Mouse (Mus musculus): ENCODE measurements around the gene Svs1. TPM values are rescaled to one million over a fixed set of nuclear protein-coding genes. Genes with fewer than 3 reads are reported as not detected.

The Svs1 gene
- not detected for total RNA-seq (2023)

DNA sequence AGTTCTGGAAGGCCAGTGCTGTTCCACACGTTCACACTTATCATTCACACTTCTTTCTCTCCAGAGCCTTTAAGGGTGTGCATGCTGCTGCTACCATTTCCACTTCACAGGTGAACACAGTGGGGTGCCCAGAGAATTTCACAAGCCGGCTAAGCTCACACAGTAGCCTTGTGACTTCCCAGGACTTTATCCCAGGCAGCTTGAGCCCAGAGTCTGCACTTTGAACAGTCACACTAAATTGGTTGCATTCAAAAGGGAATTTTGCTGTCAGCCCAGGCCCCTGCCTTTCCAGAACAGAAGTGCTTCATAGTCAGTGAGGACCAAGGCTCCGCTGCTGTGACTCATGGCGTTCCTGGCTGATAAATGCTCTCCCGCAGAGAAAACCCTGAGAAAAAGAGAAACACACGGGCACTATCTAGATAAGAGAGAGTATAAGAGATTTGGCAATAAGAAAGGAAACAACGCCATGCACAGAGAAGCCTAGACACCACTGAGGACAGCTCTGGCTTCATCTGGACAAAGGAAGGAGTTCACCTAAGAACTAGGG, at the start of gene Svs1:
Gene Svs1, plus strand, starts transcription at position 418 of the 547 bp plus-strand sequence.

DNA sequence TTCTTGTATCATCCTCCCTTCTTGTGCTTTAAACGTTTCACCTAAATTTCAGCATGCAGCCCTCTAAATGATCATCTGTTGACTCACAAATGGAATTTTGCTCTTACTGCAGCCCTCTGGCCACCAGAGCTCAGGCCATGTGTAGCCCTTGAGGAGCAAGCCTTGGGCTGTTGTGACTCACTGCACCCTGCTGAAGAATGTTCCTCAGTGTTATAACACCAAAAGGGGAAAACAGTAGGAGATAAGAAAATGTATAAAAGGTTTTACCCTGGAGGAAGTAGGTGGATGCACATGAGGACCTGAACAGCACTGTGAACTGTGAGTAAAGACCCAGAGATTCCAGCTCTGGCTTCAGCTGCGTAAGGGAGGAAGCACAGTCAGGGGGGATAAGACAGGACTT, 12.0 kb upstream of the Svs1 start, which contains the start of gene Doxl2:
Gene Doxl2, plus strand, starts transcription at position 301 of the 400 bp plus-strand sequence.

GRCm38 (mm10) chr6:49036275-49037267, 49.9 kb downstream of the Svs1 start, which contains the start of gene Gpnmb:
Gene Gpnmb (plus strand): TSS chr6:49036546.

Other genes with a start within 250 kb of the Svs1 start
- 100 to 1,000 TPM; 170 to 239 TPM for gene Gimap1, start 247.8 kb upstream of the Svs1 start, total RNA-seq (2023)
- gene Gimap5, start 240.7 kb upstream of the Svs1 start, total RNA-seq (2023): 100 to 1,000 TPM; 121 to 177 TPM
- gene Gimap3, start 216.0 kb upstream of the Svs1 start, total RNA-seq (2023): 100 to 1,000 TPM; 216 to 241 TPM
- 1 to 10 TPM in 1 of 2 experiments, under 1 TPM in 1; 0.71 to 1.7 TPM for gene Tmem176a, start 145.9 kb upstream of the Svs1 start, total RNA-seq (2023)
- 1 to 10 TPM; 1.0 to 2.4 TPM for gene Tmem176b, start 145.4 kb upstream of the Svs1 start, total RNA-seq (2023)
- gene Aoc1, start 114.0 kb upstream of the Svs1 start, total RNA-seq (2023): not detected
- not detected for gene 1600015I10Rik, start 57.0 kb upstream of the Svs1 start, total RNA-seq (2023)
- not detected for gene Doxl2, start 11.9 kb upstream of the Svs1 start, total RNA-seq (2023)
- gene Gpnmb, start 49.7 kb downstream of the Svs1 start, total RNA-seq (2023): not detected
- gene Malsu1, start 86.9 kb downstream of the Svs1 start, total RNA-seq (2023): 10 to 100 TPM; 33.7 to 41.9 TPM
- 1 to 10 TPM in 1 of 2 experiments, under 1 TPM in 1; 0.93 to 1.4 TPM for gene Igf2bp3, start 228.1 kb downstream of the Svs1 start, total RNA-seq (2023)